19 mouse cellular contexts compared by ENCODE assay signal in the genomic region with DNA sequence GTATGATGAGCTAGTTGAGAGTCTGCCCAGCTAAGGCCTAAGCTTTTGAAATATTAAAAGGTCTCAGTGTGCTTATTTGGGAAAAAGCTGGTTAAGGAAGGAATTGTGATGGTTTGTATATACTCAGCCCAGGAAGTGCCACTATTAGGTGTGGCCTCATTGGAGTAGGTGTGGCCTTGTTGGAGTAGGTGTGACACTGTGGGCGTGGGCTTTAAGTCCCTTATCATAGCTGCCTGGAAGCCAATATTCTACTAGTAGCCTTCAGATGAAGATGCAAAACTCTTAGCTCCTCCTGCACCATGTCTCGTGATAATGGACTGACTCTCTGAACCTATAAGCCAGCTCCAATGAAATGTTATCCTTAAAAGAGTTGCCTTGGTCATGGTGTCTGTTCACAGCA.
"Had no signal": no experiment of that assay in that cellular context is flagged by ENCODE, and none has a peak within 500 bp of the region (broad histone marks: within the 10 kb centered on the region; RNA-seq: fewer than 3 reads in every experiment).

No protein-coding gene starts in this region.

- H3K4me2 ChIP-seq: kidney, embryonic 15.5 days; limb, embryonic 12.5 days; limb, embryonic 15.5 days; midbrain, embryonic 11.5 days had no signal

- DNase-seq: kidney, adult 2 months; kidney, postnatal 10 days; kidney, postnatal 36 days; left cerebral cortex, postnatal 4 days; lung, adult 2 months; lung, postnatal 14 days; lung, postnatal 4 days; midbrain, embryonic 14.5 days; right cerebral cortex, postnatal 14 days; right cerebral cortex, postnatal 4 days; thymus, adult 2 months; thymus, postnatal 14 days; thymus, postnatal 4 days had no signal

- H3K36me3 ChIP-seq: kidney, embryonic 15.5 days; limb, embryonic 12.5 days; limb, embryonic 15.5 days had no signal

- H3K27ac ChIP-seq: kidney, embryonic 15.5 days; limb, embryonic 12.5 days; limb, embryonic 15.5 days; stomach, postnatal 0 days had no signal

- H3K9ac ChIP-seq: kidney, embryonic 15.5 days; limb, embryonic 12.5 days; limb, embryonic 15.5 days had no signal

- H3K4me3 ChIP-seq: kidney, embryonic 15.5 days; limb, embryonic 12.5 days; limb, embryonic 15.5 days had no signal

- H3K9me3 ChIP-seq: kidney, embryonic 15.5 days; limb, embryonic 12.5 days; limb, embryonic 15.5 days had no signal

- H3K27me3 ChIP-seq: kidney, embryonic 15.5 days; limb, embryonic 12.5 days; limb, embryonic 15.5 days had no signal

- ATAC-seq: intestine, postnatal 0 days had no signal
